Mouse (Mus musculus) kidney, adult 2 months (tissue): ENCODE measurements at regions not wholly inside any gene's neighbourhood (a gene's known extent, or its start where the extent isn't known, plus 50 kb on each side); places are given as distances from the start of the nearest gene placed in this dataset.
"Not testable (repeated sequence)": the region's sequence is repeated elsewhere in the genome, so short reads cannot be mapped to it uniquely, and the experiment has no call there.

ENCODE experiments used
- CTCF ChIP-seq: fragments of 200-500 bp; conservative IDR thresholded peaks from 2 replicates; pipeline ENCODE4 v1.5.1; 2011; ENCODE audit warnings: low read depth, mild to moderate bottlenecking, control low read depth, low read length, moderate library complexity, mixed read lengths; ENCODE audit not compliant: insufficient read depth, insufficient read length
- POLR2A ChIP-seq: fragments of 200-500 bp; IDR thresholded peaks from one replicate; pipeline ENCODE4 v1.6.1; 2011; ENCODE audit warnings: low read depth, low read length, control low read depth

DNA sequence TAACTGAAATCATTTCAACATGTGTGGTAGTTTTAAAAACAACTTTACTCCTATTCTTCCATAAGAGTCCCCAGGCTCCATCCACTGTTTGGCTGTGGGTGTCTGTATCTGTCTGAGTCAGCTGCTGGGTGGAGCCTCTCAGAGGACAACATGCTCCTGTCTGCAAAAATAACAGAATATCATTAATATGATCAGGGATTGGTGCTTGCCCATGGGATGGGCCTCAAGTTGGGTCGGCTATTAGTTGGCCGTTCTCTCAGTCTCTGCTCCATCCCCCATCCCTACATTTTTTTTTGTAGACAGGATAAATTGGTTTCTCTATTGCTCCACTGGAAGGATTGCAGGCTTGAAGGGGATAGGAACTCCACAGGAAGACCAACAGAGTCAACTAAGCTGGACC lies 108.5 kb upstream of the Fgf16 start:
- not testable (repeated sequence) for TF ChIP-seq CTCF, POLR2A
